Mouse (Mus musculus) limb, embryonic 11.5 days (tissue): ENCODE results near the gene Vmn1r65. TPM values are rescaled to one million over a fixed set of nuclear protein-coding genes. Genes with fewer than 3 reads are reported as not detected.
"Not testable (repeated sequence)": the region's sequence is repeated elsewhere in the genome, so short reads cannot be mapped to it uniquely, and the experiment has no call there.

Experiments
- ATAC-seq: fragments of 200-750 bp; cut with Nextera tagmentation; 2 replicates; pipeline ENCODE4 v1.8.0; 2017; ENCODE audit warnings: low read depth; ENCODE audit not compliant: insufficient number of reproducible peaks, low FRiP score, low TSS enrichment
- DNase-seq: peaks from one replicate; pipeline ENCODE4 v3.0.0-alpha.2; 2015; ENCODE audit warnings: low spot score
- H3K27ac ChIP-seq: fragments of 300-500 bp; sonication (generic); replicated peaks from 2 replicates; pipeline ENCODE4 v1.5.1; 2014; ENCODE audit warnings: low read depth, mild to moderate bottlenecking, low read length
- H3K27me3 ChIP-seq: fragments of 300-500 bp; sonication (generic); 2 replicates; pipeline ENCODE4 v1.6.1; 2014; ENCODE audit warnings: mild to moderate bottlenecking, low read length, mixed read lengths; ENCODE audit not compliant: control insufficient read depth, insufficient read depth
- H3K36me3 ChIP-seq: fragments of 300-500 bp; sonication (generic); 2 replicates; pipeline ENCODE4 v1.6.1; 2014; ENCODE audit warnings: mild to moderate bottlenecking, low read length, moderate library complexity, mixed read lengths; ENCODE audit not compliant: control insufficient read depth, insufficient read depth
- H3K4me1 ChIP-seq: fragments of 300-500 bp; sonication (generic); 2 replicates; pipeline ENCODE4 v1.6.1; 2014; ENCODE audit warnings: low read length, mixed read lengths; ENCODE audit not compliant: control insufficient read depth, insufficient read depth
- H3K4me2 ChIP-seq: fragments of 300-500 bp; sonication (generic); 2 replicates; pipeline ENCODE4 v1.6.1; 2014; ENCODE audit warnings: low read depth, mild to moderate bottlenecking, moderate library complexity; ENCODE audit not compliant: severe bottlenecking
- H3K4me3 ChIP-seq: fragments of 300-500 bp; sonication (generic); 2 replicates; pipeline ENCODE4 v1.5.1; 2014; ENCODE audit warnings: low read depth, low read length
- H3K9ac ChIP-seq: fragments of 300-500 bp; sonication (generic); 2 replicates; pipeline ENCODE4 v1.6.1; 2014; ENCODE audit warnings: mild to moderate bottlenecking, low read length
- H3K9me3 ChIP-seq: fragments of 300-500 bp; sonication (generic); 2 replicates; pipeline ENCODE4 v1.6.1; 2016; ENCODE audit warnings: low read length; ENCODE audit not compliant: control insufficient read depth
- WGBS: fragments of 180-500 bp; shearing (Covaris S2); extraction: QIAGEN DNeasy Blood & Tissue Kit; methylation state at CpG from one replicate; pipeline ENCODE4 v1.1.7; 2014; 5-methylcytosine and 5-hydroxymethylcytosine counted together
- polyA plus RNA-seq: library from polyadenylated mRNA; unstranded; fragments of >200 nt; fragmentation: Nextera tagmentation; extraction: Ambion mirVana; gene quantifications from 2 replicates; pipeline ENCODE4 v1.2.1, GENCODE M21; 2014

The Vmn1r65 gene
- not detected in 2 replicates for polyA plus RNA-seq

GRCm38 (mm10) chr7:6010910-6011309 is at the start of gene Vmn1r65:
Gene Vmn1r65 (minus strand): TSS chr7:6011010.
- DNase-seq (no peak), ATAC-seq (no peak)
- H3K27me3 ChIP-seq = no peaks in the 10 kb centered on the region
- no peak within 1 kb of the TSS for H3K4me2 ChIP-seq
- H3K4me3 ChIP-seq = no peak within 1 kb of the TSS
- no peaks in the 10 kb centered on the region for H3K36me3 ChIP-seq
- no peak within 1 kb of the TSS for H3K27ac ChIP-seq
- H3K4me1 ChIP-seq = no peaks in the 10 kb centered on the region
- H3K9ac ChIP-seq = no peak within 1 kb of the TSS
- WGBS = 93% methylated on average over 1 of the region's 1 CpGs
- peaks cover 8% of the 10 kb centered on the region; the same call in 1 of the 2 replicates for H3K9me3 ChIP-seq

- H3K36me3 ChIP-seq = no peaks in the 10 kb centered on the region
- H3K9me3 ChIP-seq = peaks cover 2% of the 10 kb centered on the region; the same call in 1 of the 2 replicates
- H3K27me3 ChIP-seq = no peaks in the 10 kb centered on the region
- H3K4me3 ChIP-seq = no peak within 1 kb of the TSS
- no peak within 1 kb of the TSS for H3K27ac ChIP-seq
- H3K4me1 ChIP-seq = no peaks in the 10 kb centered on the region
- DNase-seq (no peak), ATAC-seq (no peak)
- no peak within 1 kb of the TSS for H3K9ac ChIP-seq
- WGBS = 88% methylated on average over 11 of the region's 11 CpGs
- H3K4me2 ChIP-seq = no peak within 1 kb of the TSS
Measured at GRCm38 (mm10) chr7:6044861-6045260, 34.1 kb upstream of the Vmn1r65 start, which contains the start of gene Nlrp4c. Gene Nlrp4c (plus strand): TSS chr7:6045161.

DNA sequence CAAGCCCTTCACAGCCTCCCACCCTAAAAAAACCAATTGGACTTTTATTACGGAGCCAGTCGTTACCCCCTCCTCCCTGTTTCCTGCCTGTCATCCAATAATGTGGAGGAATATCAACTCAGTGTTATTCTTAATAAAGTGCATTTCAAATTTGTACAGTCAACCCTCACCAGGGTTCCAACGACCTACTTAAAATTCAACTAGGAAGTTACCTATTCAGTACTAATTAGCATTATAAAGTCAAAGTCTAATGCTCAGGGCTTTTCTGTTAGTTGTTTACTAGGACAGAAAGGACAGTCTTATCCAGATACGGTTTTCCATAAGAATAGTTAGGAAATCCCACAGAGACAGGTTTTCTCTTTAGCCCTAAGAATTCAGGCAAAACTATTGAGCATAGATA is 28.4 kb downstream of the Vmn1r65 start:
- H3K4me1 ChIP-seq, H3K27ac ChIP-seq: not testable (repeated sequence)
- WGBS = 91% methylated on average over 4 of the region's 4 CpGs

GRCm38 (mm10) chr7:5972546-5972945 is 38.3 kb downstream of the Vmn1r65 start:
- not testable (repeated sequence) for ATAC-seq
- 78% methylated on average over 2 of the region's 2 CpGs for WGBS

More for the DNA sequence above, 28.4 kb downstream of the Vmn1r65 start:
- not testable (repeated sequence) for H3K4me3 ChIP-seq, DNase-seq, ATAC-seq, H3K9me3 ChIP-seq, H3K4me2 ChIP-seq, H3K36me3 ChIP-seq, H3K9ac ChIP-seq, H3K27me3 ChIP-seq

More at GRCm38 (mm10) chr7:5972546-5972945, 38.3 kb downstream of the Vmn1r65 start:
- not testable (repeated sequence) for H3K36me3 ChIP-seq, H3K9me3 ChIP-seq, H3K4me1 ChIP-seq, DNase-seq, H3K4me3 ChIP-seq, H3K9ac ChIP-seq, H3K4me2 ChIP-seq, H3K27ac ChIP-seq, H3K27me3 ChIP-seq

Other genes starting within 250 kb of the Vmn1r65 start
- gene Vmn1r63, start 205.6 kb downstream of the Vmn1r65 start, polyA plus RNA-seq = not detected in 2 replicates
- not detected in 2 replicates for gene Vmn1r64, start 126.5 kb downstream of the Vmn1r65 start, polyA plus RNA-seq
- gene Nlrp4c, start 34.2 kb upstream of the Vmn1r65 start, polyA plus RNA-seq = not detected in 2 replicates
- 13.2 and 14.7 TPM in 2 replicates for gene Zfp787, start 145.0 kb upstream of the Vmn1r65 start, polyA plus RNA-seq
- gene Zfp444, start 161.2 kb upstream of the Vmn1r65 start, polyA plus RNA-seq = 71.6 and 79.7 TPM in 2 replicates
- not detected in 2 replicates for gene Galp, start 186.1 kb upstream of the Vmn1r65 start, polyA plus RNA-seq
- not detected in 2 replicates for gene Zscan5b, start 211.3 kb upstream of the Vmn1r65 start, polyA plus RNA-seq
- not detected in 2 replicates for gene Epp13, start 241.7 kb upstream of the Vmn1r65 start, polyA plus RNA-seq